8 mouse cellular contexts compared by ENCODE assay signal in the genomic region with DNA sequence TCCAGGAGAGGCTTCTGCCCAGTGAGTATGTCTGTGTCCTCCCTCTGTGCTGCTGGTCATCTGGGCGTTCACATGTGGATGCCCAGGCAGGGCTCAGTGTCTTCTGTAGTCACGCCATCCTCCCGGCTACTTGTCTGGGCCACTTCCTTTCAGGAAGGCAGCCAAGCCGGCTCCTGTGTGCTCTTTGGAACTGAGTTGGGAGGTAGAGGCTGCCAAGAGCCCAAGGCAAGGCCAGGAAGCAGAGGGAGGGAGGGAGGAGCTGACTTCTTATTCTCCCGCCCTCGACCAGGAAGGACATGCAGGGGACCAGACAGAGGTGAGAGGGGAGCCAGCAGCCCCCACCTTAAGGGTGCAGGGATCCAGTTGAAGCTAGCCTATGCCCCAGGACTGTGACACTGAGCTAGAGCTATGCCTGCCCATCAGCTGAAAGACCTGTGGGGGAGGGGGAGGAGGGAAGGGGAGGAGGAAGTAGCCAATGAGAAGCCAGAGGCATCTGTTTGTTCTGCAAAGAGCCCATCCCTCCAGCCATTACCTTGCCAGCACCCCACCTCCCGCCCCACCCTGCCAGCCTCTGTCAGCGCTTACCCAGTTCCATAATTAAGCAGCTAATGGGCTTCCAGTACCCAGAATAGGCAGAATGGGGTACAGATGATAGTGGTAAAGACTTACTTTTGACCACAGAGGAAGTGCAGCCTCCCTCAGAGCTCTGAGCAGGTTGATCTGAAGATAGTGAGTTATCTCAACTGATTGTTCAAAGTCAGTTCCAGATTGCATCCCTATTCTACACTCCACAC. TPM values are rescaled to one million over a fixed set of nuclear protein-coding genes. Genes with fewer than 3 reads are reported as not detected.
A peak's percentile ranks its signal among the peaks of the same experiment; 100 is the strongest.
DNase-seq lines count a peak whose midpoint lies in the region; ATAC-seq lines count a peak whose summit lies in the region.
"Had no signal": no experiment of that assay in that cellular context is flagged by ENCODE, and none has a peak within 500 bp of the region (broad histone marks: within the 10 kb centered on the region; RNA-seq: fewer than 3 reads in every experiment).

No protein-coding gene starts in this region.

- H3K4me3 ChIP-seq in forebrain, embryonic 13.5 days = no peak overlapping the region
- H3K4me3 ChIP-seq in midbrain, embryonic 14.5 days (replicated peaks; ENCODE audit: low read depth, low read length) = no peak overlapping the region

- WGBS in forebrain, embryonic 13.5 days = 27% methylated on average over 8 of the region's 8 CpGs
- WGBS in midbrain, embryonic 14.5 days = 27% methylated on average over 8 of the region's 8 CpGs

- no peak overlapping the region for H3K9ac ChIP-seq in forebrain, embryonic 13.5 days
- no peak overlapping the region for H3K9ac ChIP-seq in midbrain, embryonic 14.5 days (replicated peaks; ENCODE audit: low read length)

- DNase-seq in MN1 (ENCODE audit: low spot score) = peak; percentile 75
- peak; percentile 80 for DNase-seq in adrenal gland, postnatal 10 days
- peak; percentile 86 to 88 for DNase-seq in heart, postnatal 14 days
- peak; percentile 70 to 82 for DNase-seq in kidney, postnatal 4 days
- DNase-seq in midbrain, embryonic 14.5 days = peak; percentile 51

- no peaks in the 10 kb centered on the region for H3K36me3 ChIP-seq in forebrain, embryonic 13.5 days (ENCODE audit: poor library complexity, severe bottlenecking)
- no peaks in the 10 kb centered on the region for H3K36me3 ChIP-seq in midbrain, embryonic 14.5 days (ENCODE audit: control insufficient read depth, insufficient read depth, low read length)

- intact Hi-C loops in heart, postnatal 14 days (cut with DNase I) = no loop called here

- peaks cover 31% of the 10 kb centered on the region for H3K4me1 ChIP-seq in forebrain, embryonic 13.5 days
- H3K4me1 ChIP-seq in midbrain, embryonic 14.5 days (ENCODE audit: control insufficient read depth, insufficient read depth, low read length) = no peaks in the 10 kb centered on the region

- ATAC-seq in forebrain, embryonic 13.5 days = peak; percentile 45; the same call in 1 of the 2 replicates
- peak; percentile 31; the same call in 1 of the 2 replicates for ATAC-seq in midbrain, embryonic 14.5 days (ENCODE audit: low FRiP score, low TSS enrichment)
- ATAC-seq in monocyte, adult 5-6 weeks (replicated peaks; ENCODE audit: insufficient number of reproducible peaks, low FRiP score, low TSS enrichment, poor library complexity, severe bottlenecking) = no peak

- no peak overlapping the region for H3K4me2 ChIP-seq in forebrain, embryonic 13.5 days
- H3K4me2 ChIP-seq in midbrain, embryonic 14.5 days (ENCODE audit: low read length) = no peak overlapping the region

- H3K9me3 ChIP-seq in forebrain, embryonic 13.5 days (replicated peaks) = no peaks in the 10 kb centered on the region
- no peaks in the 10 kb centered on the region for H3K9me3 ChIP-seq in midbrain, embryonic 14.5 days (ENCODE audit: control insufficient read depth, low read length)

- H3K27me3 ChIP-seq in forebrain, embryonic 13.5 days = no peaks in the 10 kb centered on the region
- H3K27me3 ChIP-seq in midbrain, embryonic 14.5 days (ENCODE audit: control insufficient read depth, insufficient read depth, low read length) = no peaks in the 10 kb centered on the region

- peak overlapping the region; percentile 52 for H3K27ac ChIP-seq in forebrain, embryonic 13.5 days
- 0 out of 2 replicates have a peak overlapping the region, but pooled peaks have one; percentile 1 for H3K27ac ChIP-seq in midbrain, embryonic 14.5 days (replicated peaks; ENCODE audit: low read depth, low read length)

RNA-seq across cellular contexts. Expression of gene Hils1, which starts 9.1 kb away (rescaled TPM):
- not detected for total RNA-seq in adrenal gland, postnatal 10 days (2021)
- not detected in 2 replicates for polyA plus RNA-seq in forebrain, embryonic 13.5 days (2015; fragmentation: Nextera tagmentation; extraction: Ambion mirVana)
- not detected for total RNA-seq in heart, postnatal 14 days (2021)
- not detected in 2 replicates for polyA plus RNA-seq in midbrain, embryonic 14.5 days (2014; fragmentation: Nextera tagmentation; extraction: Ambion mirVana)
- total RNA-seq in monocyte, adult 5-6 weeks (2017) = 2.5 TPM in 1 of 3 replicates, not detected in the others
- polyA plus RNA-seq: frontal cortex, adult 2 months had no signal

RNA-seq across cellular contexts. Expression of gene Sgca, which starts 17.9 kb away (rescaled TPM):
- 10 to 100 TPM in 1 of 2 experiments, 1 to 10 TPM in 1; 4.5 to 16.8 TPM for total RNA-seq in adrenal gland, postnatal 10 days (2021)
- polyA plus RNA-seq in forebrain, embryonic 13.5 days (2015; fragmentation: Nextera tagmentation; extraction: Ambion mirVana) = not detected in 2 replicates
- 100 to 1,000 TPM; 135 to 139 TPM for total RNA-seq in heart, postnatal 14 days (2021)
- polyA plus RNA-seq in midbrain, embryonic 14.5 days (2014; fragmentation: Nextera tagmentation; extraction: Ambion mirVana) = not detected in 2 replicates
- total RNA-seq in monocyte, adult 5-6 weeks (2017) = not detected in 3 replicates

RNA-seq across cellular contexts. Expression of gene Col1a1, which starts 22.2 kb away (rescaled TPM):
- 1,000 to 10,000 TPM in 1 of 2 experiments, 100 to 1,000 TPM in 1; 763 to 1,573 TPM for total RNA-seq in adrenal gland, postnatal 10 days (2021)
- polyA plus RNA-seq in forebrain, embryonic 13.5 days (2015; fragmentation: Nextera tagmentation; extraction: Ambion mirVana) = 29.9 and 31.5 TPM in 2 replicates
- total RNA-seq in heart, postnatal 14 days (2021) = 100 to 1,000 TPM; 475 to 551 TPM
- 0.98 and 64.7 TPM in 2 replicates for polyA plus RNA-seq in midbrain, embryonic 14.5 days (2014; fragmentation: Nextera tagmentation; extraction: Ambion mirVana)
- not detected in 3 replicates for total RNA-seq in monocyte, adult 5-6 weeks (2017)

RNA-seq across cellular contexts. Expression of gene Ppp1r9b, which starts 32.6 kb away (rescaled TPM):
- total RNA-seq in adrenal gland, postnatal 10 days (2021) = 10 to 100 TPM; 83.3 to 96.2 TPM
- polyA plus RNA-seq in forebrain, embryonic 13.5 days (2015; fragmentation: Nextera tagmentation; extraction: Ambion mirVana) = 15.8 and 16.3 TPM in 2 replicates
- 10 to 100 TPM; 50.5 to 52.1 TPM for total RNA-seq in heart, postnatal 14 days (2021)
- 27.1 and 27.6 TPM in 2 replicates for polyA plus RNA-seq in midbrain, embryonic 14.5 days (2014; fragmentation: Nextera tagmentation; extraction: Ambion mirVana)
- total RNA-seq in monocyte, adult 5-6 weeks (2017) = 127 to 216 TPM (median 141 TPM) in 3 replicates

RNA-seq across cellular contexts. Expression of gene Samd14, which starts 51.4 kb away (rescaled TPM):
- 10 to 100 TPM in 1 of 2 experiments, 1 to 10 TPM in 1; 7.3 to 11.0 TPM for total RNA-seq in adrenal gland, postnatal 10 days (2021)
- 89.2 and 95.0 TPM in 2 replicates for polyA plus RNA-seq in forebrain, embryonic 13.5 days (2015; fragmentation: Nextera tagmentation; extraction: Ambion mirVana)
- total RNA-seq in heart, postnatal 14 days (2021) = 1 to 10 TPM; 2.2 TPM
- 135 and 152 TPM in 2 replicates for polyA plus RNA-seq in midbrain, embryonic 14.5 days (2014; fragmentation: Nextera tagmentation; extraction: Ambion mirVana)
- total RNA-seq in monocyte, adult 5-6 weeks (2017) = 0.38 to 1.5 TPM in 2 of 3 replicates, not detected in the other

Comparison
In these comparisons a context has a peak if more than half of its experiments do, and no peak if none do; other contexts are left out.
1. RNA of gene Sgca, which starts 17.9 kb away (total RNA-seq): 135 to 139 TPM in heart, postnatal 14 days; 4.5 to 16.8 TPM in adrenal gland, postnatal 10 days and not detected in monocyte, adult 5-6 weeks; every median in the first group is over 4 times any median in the second.
2. RNA of gene Col1a1, which starts 22.2 kb away (total RNA-seq): 763 to 1,573 TPM in adrenal gland, postnatal 10 days and 475 to 551 TPM in heart, postnatal 14 days; not detected in monocyte, adult 5-6 weeks; every median in the first group is over 100 times any median in the second.
3. Peak in every context shown above with its lines, with median percentiles within 50 percentile points of each other: DNase-seq.